Mouse (Mus musculus) CH12.LX (cell line): ENCODE data around the gene Ndufa9. TPM values are rescaled to one million over a fixed set of nuclear protein-coding genes. Genes with fewer than 3 reads are reported as not detected.

Experiments used
- DNase-seq: peaks from one replicate; pipeline ENCODE4 v3.0.0-alpha.2; 2013; ENCODE audit errors: extremely low read depth
- H3K27ac ChIP-seq: 2 replicates; pipeline ENCODE4 v1.5.1; 2012; ENCODE audit warnings: low read depth, mild to moderate bottlenecking, control low read depth, moderate library complexity; ENCODE audit not compliant: insufficient read depth
- H3K27me3 ChIP-seq: replicated peaks from 2 replicates; pipeline ENCODE3; 2012; ENCODE audit warnings: inconsistent platforms
- H3K36me3 ChIP-seq, 2 experiments: replicated peaks in 1 of 2; 2 replicates each; pipeline versions ENCODE3 to v1.6.1; 2012; ENCODE audit warnings: inconsistent platforms in 1 of 2, low read length in 1 of 2, mild to moderate bottlenecking in 1 of 2, mixed read lengths in 1 of 2, moderate library complexity in 1 of 2; ENCODE audit not compliant: control insufficient read depth in 1 of 2, insufficient read depth in 1 of 2
- H3K4me1 ChIP-seq, 2 experiments: 2 replicates each; pipeline ENCODE4 v1.6.1; 2012; ENCODE audit warnings: inconsistent platforms in 1 of 2, moderate library complexity in 1 of 2; ENCODE audit not compliant: insufficient read depth in 2 of 2, control insufficient read depth in 1 of 2
- H3K4me2 ChIP-seq: 2 replicates; pipeline ENCODE4 v1.6.1; 2012; ENCODE audit warnings: low read depth, mild to moderate bottlenecking, control low read depth; ENCODE audit not compliant: poor library complexity, insufficient read depth, severe bottlenecking
- H3K4me3 ChIP-seq, 3 experiments: fragments of 150-350 bp in 1 of 3; sonication (generic) in 1 of 3; replicated peaks in 1 of 3; 2 replicates each; pipeline versions ENCODE3 to v1.5.1; 2011 to 2012; ENCODE audit warnings: low read depth in 2 of 3, low read length in 2 of 3, mild to moderate bottlenecking in 2 of 3, moderate library complexity in 2 of 3, control low read depth in 1 of 3, improper control_type of control experiment in 1 of 3, inconsistent platforms in 1 of 3, mixed read lengths in 1 of 3; ENCODE audit not compliant: poor library complexity in 1 of 3
- H3K79me2 ChIP-seq: replicated peaks from 2 replicates; pipeline ENCODE4 v1.6.1; 2012; ENCODE audit warnings: mild to moderate bottlenecking, moderate library complexity; ENCODE audit not compliant: control insufficient read depth, poor library complexity, insufficient read depth, severe bottlenecking; ENCODE audit errors: extremely low read depth
- H3K9ac ChIP-seq: 2 replicates; pipeline ENCODE4 v1.6.1; 2012; ENCODE audit warnings: low read depth, mild to moderate bottlenecking, control low read depth, moderate library complexity; ENCODE audit not compliant: insufficient read depth
- H3K9me3 ChIP-seq: replicated peaks from 2 replicates; pipeline ENCODE3; 2012; ENCODE audit warnings: low read length, inconsistent platforms, mixed read lengths
- BHLHE40 ChIP-seq: IDR thresholded peaks from 2 replicates; pipeline ENCODE4 v1.6.1; 2011; ENCODE audit warnings: mild to moderate bottlenecking, low read depth, low read length, improper control_type of control experiment
- CHD1 ChIP-seq: IDR thresholded peaks from 2 replicates; pipeline ENCODE4 v1.6.1; 2012; ENCODE audit warnings: low read depth, low read length, improper control_type of control experiment, inconsistent platforms
- CHD2 ChIP-seq: IDR thresholded peaks from 2 replicates; pipeline ENCODE4 v1.6.1; 2011; ENCODE audit warnings: low read length, improper control_type of control experiment
- CTCF ChIP-seq, 2 experiments: IDR thresholded peaks in 1 of 2; conservative IDR thresholded peaks in 1 of 2; 2 replicates each; pipeline ENCODE4 v1.5.1; 2011 to 2012; ENCODE audit warnings: low read depth in 2 of 2, low read length in 2 of 2, improper control_type of control experiment in 1 of 2, inconsistent platforms in 1 of 2, mild to moderate bottlenecking in 1 of 2, moderate library complexity in 1 of 2
- ELF1 ChIP-seq: IDR thresholded peaks from 2 replicates; pipeline ENCODE4 v1.6.1; 2014; ENCODE audit warnings: low read depth, mild to moderate bottlenecking, inconsistent platforms, low read length, improper control_type of control experiment
- HCFC1 ChIP-seq: IDR thresholded peaks from 2 replicates; pipeline ENCODE4 v1.6.1; 2012; ENCODE audit warnings: low read depth, mild to moderate bottlenecking, inconsistent platforms, low read length, improper control_type of control experiment
- JUN ChIP-seq: IDR thresholded peaks from 2 replicates; pipeline ENCODE4 v1.6.1; 2011; ENCODE audit warnings: low read depth, mild to moderate bottlenecking, low read length, improper control_type of control experiment, moderate library complexity; ENCODE audit not compliant: insufficient read depth
- KAT2A ChIP-seq: IDR thresholded peaks from 2 replicates; pipeline ENCODE4 v1.6.1; 2012; ENCODE audit warnings: low read length, improper control_type of control experiment, inconsistent platforms; ENCODE audit not compliant: insufficient replicate concordance
- MAX ChIP-seq: IDR thresholded peaks from 2 replicates; pipeline ENCODE4 v1.6.1; 2011; ENCODE audit warnings: low read length, improper control_type of control experiment
- MEF2A ChIP-seq: IDR thresholded peaks from 2 replicates; pipeline ENCODE4 v1.6.1; 2014; ENCODE audit warnings: low read depth, mild to moderate bottlenecking, inconsistent platforms, low read length, improper control_type of control experiment, borderline replicate concordance
- MXI1 ChIP-seq: IDR thresholded peaks from 2 replicates; pipeline ENCODE4 v1.6.1; 2011; ENCODE audit warnings: mild to moderate bottlenecking, low read depth, low read length, improper control_type of control experiment
- MYC ChIP-seq: IDR thresholded peaks from 2 replicates; pipeline ENCODE4 v1.6.1; 2011; ENCODE audit warnings: low read depth, mild to moderate bottlenecking, improper control_type of control experiment, low read length
- NRF1 ChIP-seq: IDR thresholded peaks from 2 replicates; pipeline ENCODE4 v1.6.1; 2014; ENCODE audit warnings: low read depth, mild to moderate bottlenecking, inconsistent platforms, low read length, improper control_type of control experiment, moderate library complexity
- POLR2A ChIP-seq: IDR thresholded peaks from 2 replicates; pipeline ENCODE4 v1.6.1; 2011; ENCODE audit warnings: low read depth, mild to moderate bottlenecking, improper control_type of control experiment, low read length
- POLR2AphosphoS2 ChIP-seq: IDR thresholded peaks from 2 replicates; pipeline ENCODE4 v1.6.1; 2011; ENCODE audit warnings: low read depth, low read length, improper control_type of control experiment
- RAD21 ChIP-seq: IDR thresholded peaks from 2 replicates; pipeline ENCODE4 v1.6.1; 2011; ENCODE audit warnings: low read depth, mild to moderate bottlenecking, low read length, improper control_type of control experiment, moderate library complexity
- SIN3A ChIP-seq: IDR thresholded peaks from 2 replicates; pipeline ENCODE4 v1.6.1; 2012; ENCODE audit warnings: low read length, improper control_type of control experiment, inconsistent platforms
- SMC3 ChIP-seq: IDR thresholded peaks from 2 replicates; pipeline ENCODE4 v1.6.1; 2011; ENCODE audit warnings: low read depth, low read length, improper control_type of control experiment
- TBP ChIP-seq: conservative IDR thresholded peaks from 2 replicates; pipeline ENCODE4 v1.6.1; 2011; ENCODE audit warnings: low read depth, low read length, improper control_type of control experiment
- TCF12 ChIP-seq: IDR thresholded peaks from 2 replicates; pipeline ENCODE4 v1.6.1; 2014; ENCODE audit warnings: low read depth, mild to moderate bottlenecking, inconsistent platforms, low read length, improper control_type of control experiment
- USF1 ChIP-seq: IDR thresholded peaks from 2 replicates; pipeline ENCODE4 v1.6.1; 2014; ENCODE audit warnings: low read depth, mild to moderate bottlenecking, inconsistent platforms, low read length, improper control_type of control experiment
- USF2 ChIP-seq: conservative IDR thresholded peaks from 2 replicates; pipeline ENCODE4 v1.6.1; 2011; ENCODE audit warnings: low read depth, low read length, improper control_type of control experiment
- ZC3H11A ChIP-seq: IDR thresholded peaks from 2 replicates; pipeline ENCODE4 v1.6.1; 2012; ENCODE audit warnings: low read depth, mild to moderate bottlenecking, inconsistent platforms, low read length, improper control_type of control experiment
- ZKSCAN1 ChIP-seq: IDR thresholded peaks from 2 replicates; pipeline ENCODE4 v1.6.1; 2012; ENCODE audit warnings: low read depth, inconsistent platforms, low read length, improper control_type of control experiment, borderline replicate concordance
- dilution Hi-C: fragments of 300-500 bp; cut with MboI; formaldehyde crosslinking; loops from 2 replicates; pipeline ENCODE4 v1.14.3; 2020; ENCODE audit warnings: low sequenced_read_pairs; ENCODE audit not compliant: extremely low pct_unique_long_range_greater_than_20kb, extremely low pct_ligation_motif_present
- in situ Hi-C: fragments of 300-500 bp; cut with MboI; formaldehyde crosslinking; loops from 3 replicates; pipeline ENCODE4 v1.14.3; 2019; ENCODE audit warnings: low sequenced_read_pairs, low pct_ligation_motif_present, low pct_unique_long_range_greater_than_20kb, mixed read lengths
- polyA plus RNA-seq: library from polyadenylated mRNA; unstranded; fragments of >175 nt; gene quantifications from 2 replicates; pipeline ENCODE4 v1.2.1, GENCODE M21; 2012; ENCODE audit warnings: low read depth; ENCODE audit not compliant: insufficient read length
- total RNA-seq, 2 experiments: library from RNA; depleted of rRNA; stranded (reverse); fragments of 300-350 nt in 1 of 2; fragments of >200 nt in 1 of 2; gene quantifications; 2 replicates each; pipeline ENCODE4 v1.2.3; 2012 to 2014

Ndufa9 gene
- total and polyA plus RNA-seq, 3 experiments, result 146 to 159 (median 151) TPM

- Histone ChIP-seq H3K4me2 (no peak overlapping the region), H3K4me3 (no peak overlapping the region), H3K79me2 (no peaks in the 10 kb centered on the region), H3K9me3 (peaks cover 3% of the 10 kb centered on the region), H3K27ac (no peak overlapping the region)
- dilution Hi-C loops, result no loop called here
- TF ChIP-seq POLR2A, result no peak
- TF ChIP-seq SIN3A, result no peak
- TF ChIP-seq CTCF (conservative IDR thresholded peaks at IDR 0.05 in 1 of 2, IDR thresholded peaks at IDR 0.05 in 1 of 2; ENCODE audit: low read depth in 2 of 2, low read length in 2 of 2), result no peak
- TF ChIP-seq ZC3H11A, result no peak
- TF ChIP-seq NRF1, result no peak
- no peak for TF ChIP-seq SMC3
- no peak for TF ChIP-seq TCF12
- no peak for TF ChIP-seq MXI1
- no peak for TF ChIP-seq BHLHE40
- no peak for TF ChIP-seq TBP
- TF ChIP-seq ZKSCAN1, result no peak
- TF ChIP-seq JUN, result no peak
- TF ChIP-seq CHD2, result no peak
- no peak for TF ChIP-seq RAD21
- TF ChIP-seq USF2, result no peak
- no peak for TF ChIP-seq ELF1
- no peak for TF ChIP-seq MEF2A
- TF ChIP-seq MAX, result no peak
- TF ChIP-seq, all 38 proteins: peak for 0
- no peaks in the 10 kb centered on the region for H3K27me3 ChIP-seq
- DNase-seq, result no peak
- peaks cover 3 to 17% of the 10 kb centered on the region in 2 experiments for H3K4me1 ChIP-seq
- in situ Hi-C loops, result no loop called here
- no peak overlapping the region for H3K9ac ChIP-seq
- H3K36me3 ChIP-seq, result no peaks in the 10 kb centered on the region
These were observed 40.4 kb downstream of the Ndufa9 start for GRCm38 (mm10) chr6:126808561-126808960.

GRCm38 (mm10) chr6:126808134-126808533, 40.8 kb downstream of the Ndufa9 start:
- Histone ChIP-seq H3K4me2 (no peak overlapping the region), H3K4me1 (peaks cover 3 to 17% of the 10 kb centered on the region in 2 experiments), H3K9me3 (peaks cover 3% of the 10 kb centered on the region), H3K27me3 (no peaks in the 10 kb centered on the region), H3K36me3 (no peaks in the 10 kb centered on the region), H3K4me3 (no peak overlapping the region), H3K9ac (no peak overlapping the region), H3K79me2 (no peaks in the 10 kb centered on the region), H3K27ac (no peak overlapping the region)
- in situ Hi-C loops, result no loop called here
- DNase-seq, result no peak
- dilution Hi-C loops, result no loop called here
- TF ChIP-seq KAT2A (no peak), TCF12 (no peak), MEF2A (no peak), POLR2AphosphoS2 (no peak), HCFC1 (no peak), RAD21 (no peak), MYC (no peak), USF1 (no peak), CTCF (conservative IDR thresholded peaks at IDR 0.05 in 1 of 2, IDR thresholded peaks at IDR 0.05 in 1 of 2; ENCODE audit: low read depth in 2 of 2, low read length in 2 of 2) (no peak), POLR2A (no peak), JUN (no peak), CHD1 (no peak), ELF1 (no peak), SIN3A (no peak)
